Mouse (Mus musculus) brown adipose tissue, adult 24 weeks (tissue): ENCODE results near the gene Dgkz. TPM values are rescaled to one million over a fixed set of nuclear protein-coding genes. Genes with fewer than 3 reads are reported as not detected.

Source experiments
- H3K27ac ChIP-seq: fragments of 200-500 bp; replicated peaks from 2 replicates; pipeline ENCODE4 v1.5.1; 2012; ENCODE audit warnings: low read depth, mild to moderate bottlenecking, low read length
- H3K4me1 ChIP-seq: fragments of 200-500 bp; 2 replicates; pipeline ENCODE4 v1.6.1; 2012; ENCODE audit warnings: low read length, mixed read lengths; ENCODE audit not compliant: control insufficient read depth, insufficient read depth, insufficient read length
- H3K4me3 ChIP-seq: fragments of 200-500 bp; 2 replicates; pipeline ENCODE4 v1.5.1; 2012; ENCODE audit warnings: low read depth, mild to moderate bottlenecking, low read length, moderate library complexity; ENCODE audit not compliant: insufficient read depth
- polyA plus RNA-seq: library from polyadenylated mRNA; stranded (reverse); fragments of >200 nt; gene quantifications from 2 replicates; pipeline ENCODE4 v1.2.4, GENCODE M21; 2012; ENCODE audit not compliant: missing spikeins, insufficient read depth, insufficient read length

Dgkz gene
- polyA plus RNA-seq, 1 experiment: 8.1 TPM

DNA sequence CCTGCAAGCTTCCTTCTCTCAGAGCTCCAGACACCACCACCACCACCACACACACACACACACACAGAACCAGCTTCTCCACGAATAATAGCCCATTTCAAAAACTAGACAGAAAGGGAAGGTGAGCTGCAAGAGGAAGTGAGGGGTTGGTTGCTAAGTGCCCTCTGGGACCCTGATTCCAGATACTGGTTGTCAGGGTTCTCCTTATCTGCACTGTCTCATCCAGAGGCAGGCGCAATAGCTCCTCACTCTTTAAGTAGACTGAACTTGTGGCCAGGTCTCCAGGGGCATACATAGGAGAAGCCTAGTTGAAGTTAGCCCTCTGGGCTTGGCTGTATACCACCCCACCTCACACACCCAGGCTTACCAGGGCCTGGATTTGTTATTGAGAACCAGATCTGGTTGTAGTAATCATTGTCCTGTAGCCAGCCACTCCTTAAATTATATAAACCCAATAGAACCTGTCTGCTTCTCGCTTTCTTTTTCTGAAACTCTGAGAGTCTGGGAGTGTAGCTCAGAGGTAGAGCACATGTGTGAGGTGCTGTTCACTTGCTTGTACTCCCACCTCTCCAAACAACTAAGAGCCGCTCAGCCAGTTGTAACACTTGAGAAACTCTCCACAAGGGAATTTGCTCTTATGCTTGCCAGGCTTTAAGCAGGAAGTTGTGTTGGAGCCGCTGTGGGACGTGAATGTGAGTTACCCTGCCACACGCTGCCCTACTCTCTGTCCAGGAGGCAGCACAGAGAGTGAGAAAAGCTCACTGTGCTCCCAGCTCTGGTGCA lies 62.1 kb downstream of the Dgkz start:
- Histone ChIP-seq H3K4me1 (no peaks in the 10 kb centered on the region), H3K4me3 (no peak overlapping the region)

DNA sequence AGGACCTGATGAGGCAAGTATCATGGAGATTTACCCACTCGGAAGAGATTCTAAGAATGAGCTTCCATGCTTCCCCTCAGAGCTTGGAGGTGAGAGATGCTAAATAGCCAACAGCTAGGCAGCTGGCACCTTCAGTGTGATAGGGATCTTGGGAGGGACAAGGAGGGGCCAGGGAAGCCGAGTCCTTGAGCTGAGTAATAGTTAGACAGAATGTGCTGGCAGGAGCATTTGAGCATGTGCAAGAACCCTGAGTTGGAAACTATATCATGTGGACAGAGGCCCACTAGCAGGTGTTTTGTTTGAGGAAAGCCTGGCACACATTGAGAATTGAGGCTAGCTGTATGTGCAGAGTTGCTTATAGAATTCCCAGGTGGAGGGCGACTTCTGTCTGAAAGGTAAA lies 63.0 kb downstream of the Dgkz start:
- H3K4me3 ChIP-seq: no peak overlapping the region
- no peak overlapping the region for H3K27ac ChIP-seq
- no peaks in the 10 kb centered on the region for H3K4me1 ChIP-seq

More for the DNA sequence above, 62.1 kb downstream of the Dgkz start:
- H3K27ac ChIP-seq: no peak overlapping the region

DNA sequence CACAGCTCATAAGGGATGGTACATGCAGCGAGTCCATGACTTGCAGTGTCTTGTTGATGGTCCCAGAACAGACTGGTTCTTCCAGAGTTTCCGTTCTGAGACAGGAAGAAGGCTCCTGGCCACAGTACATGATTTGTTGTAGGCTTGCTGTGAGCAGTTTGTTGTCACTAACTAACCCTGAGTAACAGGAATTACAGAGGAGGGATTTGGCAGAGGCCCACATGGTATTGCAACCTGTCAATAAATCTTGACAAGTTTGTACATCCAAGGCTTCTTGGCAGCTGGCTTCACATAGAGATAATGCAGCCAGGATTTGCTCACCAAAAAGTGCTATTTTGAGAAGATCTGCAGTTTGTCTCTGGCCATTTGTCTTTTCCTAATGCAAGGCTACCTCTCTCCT lies 69.5 kb downstream of the Dgkz start:
- H3K4me1 ChIP-seq: no peaks in the 10 kb centered on the region
- no peak overlapping the region for H3K27ac ChIP-seq
- no peak overlapping the region for H3K4me3 ChIP-seq

DNA sequence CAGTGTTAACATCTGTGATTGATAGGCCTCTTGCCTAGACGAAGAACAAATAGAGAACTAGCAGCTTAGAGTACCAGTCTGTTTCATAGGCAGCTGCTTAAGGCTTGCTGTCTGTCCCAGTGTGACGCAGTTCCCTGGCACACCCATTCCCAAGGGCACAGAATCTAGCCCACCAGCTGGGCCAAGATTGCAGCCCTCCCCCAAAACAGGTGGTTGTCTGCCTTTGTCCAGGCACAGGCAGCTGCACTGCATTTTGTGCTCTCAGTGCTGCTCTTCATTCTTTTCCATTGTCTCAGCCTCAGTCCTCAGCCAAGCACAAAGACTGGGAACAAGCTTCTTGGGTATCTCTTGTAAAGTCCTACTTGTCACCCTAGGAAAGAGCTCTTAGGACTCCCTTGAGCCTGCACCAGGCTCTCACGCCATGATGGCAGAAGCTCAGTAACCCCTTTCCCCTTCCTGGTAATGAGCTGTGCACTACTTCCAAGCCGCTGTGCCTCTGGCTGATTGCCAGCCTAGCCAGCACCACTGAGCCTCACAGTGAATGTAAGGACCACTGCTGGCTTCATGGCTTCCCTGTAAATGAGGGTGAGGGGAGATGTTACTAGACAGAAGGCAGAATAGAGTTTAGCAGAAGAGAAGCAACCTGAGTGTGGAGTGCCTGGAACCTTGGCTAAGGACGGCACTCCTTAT lies 70.9 kb downstream of the Dgkz start:
- Histone ChIP-seq H3K27ac (no peak overlapping the region), H3K4me3 (no peak overlapping the region), H3K4me1 (no peaks in the 10 kb centered on the region)

DNA sequence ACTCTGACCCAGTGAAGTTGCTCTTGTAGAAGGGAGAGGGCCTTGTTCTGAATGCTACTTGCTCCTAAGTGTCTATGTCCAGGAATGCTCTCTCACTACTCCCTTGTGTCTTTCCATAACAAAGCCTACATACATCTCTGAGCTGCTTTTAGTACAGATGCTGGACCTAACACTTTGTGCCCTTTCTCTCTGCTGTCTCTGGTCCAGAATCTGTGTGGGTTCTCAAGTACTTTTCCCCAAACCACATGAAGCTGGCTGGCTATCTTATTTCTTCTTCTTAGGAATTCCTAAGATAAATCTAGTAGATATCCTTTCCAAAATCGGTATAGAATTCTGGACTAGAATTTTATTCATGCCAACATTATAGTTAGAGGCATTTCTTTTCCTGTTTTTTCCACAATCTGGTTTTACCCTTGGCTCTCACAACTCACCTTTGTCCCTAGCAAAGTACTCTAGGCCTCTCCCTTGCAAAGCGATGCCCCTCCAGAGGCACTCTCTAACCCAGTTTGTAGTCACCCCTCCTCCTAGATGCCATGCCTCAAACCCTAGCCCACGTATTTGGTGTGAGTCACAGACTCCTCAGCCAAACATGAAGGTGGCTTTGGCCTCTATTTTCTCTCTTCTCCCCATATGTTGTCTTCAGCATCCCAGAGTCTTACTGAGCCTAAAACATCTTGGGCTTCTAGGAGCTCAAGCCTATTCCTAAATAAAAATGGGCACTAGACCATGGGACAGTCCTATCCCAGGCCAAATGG lies 72.3 kb downstream of the Dgkz start:
- H3K4me3 ChIP-seq: no peak overlapping the region
- H3K4me1 ChIP-seq: no peaks in the 10 kb centered on the region
- H3K27ac ChIP-seq: no peak overlapping the region

DNA sequence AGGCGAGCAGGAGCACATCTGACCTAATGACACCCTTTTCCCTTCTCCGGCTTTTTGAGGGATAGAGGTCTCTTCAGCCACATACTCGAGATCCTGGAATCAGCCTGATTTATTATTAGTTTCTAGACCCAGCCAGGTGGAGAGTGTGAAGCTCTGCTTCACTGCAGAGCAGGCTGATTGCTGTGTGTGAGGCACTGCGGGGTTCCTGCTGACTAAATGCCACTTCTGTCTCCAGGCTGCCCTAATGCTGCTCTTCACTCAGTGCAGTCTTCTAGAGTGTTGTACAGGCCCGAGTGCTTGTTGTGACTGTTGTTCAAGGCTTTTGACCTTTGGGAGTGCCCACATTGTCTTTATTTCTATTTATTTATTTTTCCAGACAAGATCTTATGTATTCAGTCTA lies 73.3 kb downstream of the Dgkz start:
- Histone ChIP-seq H3K4me1 (no peaks in the 10 kb centered on the region), H3K27ac (no peak overlapping the region), H3K4me3 (no peak overlapping the region)

DNA sequence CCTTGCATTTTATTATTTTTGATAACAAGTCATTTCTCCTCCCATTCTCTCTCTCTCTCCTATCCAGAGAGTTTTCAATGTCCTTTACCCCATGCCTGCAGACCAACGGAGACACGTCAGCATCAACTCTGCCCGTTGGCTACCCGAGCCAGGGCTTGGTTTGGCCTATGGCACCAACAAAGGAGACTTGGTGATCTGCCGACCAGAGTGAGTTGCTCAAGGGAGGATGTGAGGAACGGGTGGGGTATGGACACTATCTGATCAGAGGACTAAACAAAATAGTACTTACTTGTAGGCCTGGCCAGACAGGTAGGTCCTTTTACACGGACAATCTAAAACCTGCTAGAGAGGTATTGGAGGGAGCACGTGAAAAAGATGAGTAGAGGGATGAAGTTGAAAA lies 75.2 kb downstream of the Dgkz start:
- no peak overlapping the region for H3K27ac ChIP-seq
- no peaks in the 10 kb centered on the region for H3K4me1 ChIP-seq

DNA sequence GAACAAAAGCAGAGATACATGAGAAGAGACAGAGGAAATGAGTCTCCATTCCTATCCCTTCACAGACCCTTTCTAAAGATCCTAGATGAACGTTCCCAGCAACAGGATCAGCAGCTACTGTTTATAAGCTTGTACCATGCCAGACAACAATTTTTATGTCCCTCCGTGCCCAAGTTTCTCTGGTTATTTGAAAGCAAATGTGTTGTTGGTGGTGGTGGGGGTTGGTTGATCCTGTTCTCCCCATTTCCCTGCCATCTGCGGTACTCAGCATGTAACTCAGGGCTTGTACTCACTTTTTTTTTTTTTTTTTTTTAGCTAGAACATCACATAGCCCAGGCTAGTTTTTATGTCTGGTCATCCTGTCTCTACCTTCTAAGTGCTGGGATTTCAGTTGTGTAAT lies 76.5 kb downstream of the Dgkz start:
- Histone ChIP-seq H3K27ac (no peak overlapping the region), H3K4me1 (no peaks in the 10 kb centered on the region), H3K4me3 (no peak overlapping the region)

More for the DNA sequence above, 75.2 kb downstream of the Dgkz start:
- no peak overlapping the region for H3K4me3 ChIP-seq

DNA sequence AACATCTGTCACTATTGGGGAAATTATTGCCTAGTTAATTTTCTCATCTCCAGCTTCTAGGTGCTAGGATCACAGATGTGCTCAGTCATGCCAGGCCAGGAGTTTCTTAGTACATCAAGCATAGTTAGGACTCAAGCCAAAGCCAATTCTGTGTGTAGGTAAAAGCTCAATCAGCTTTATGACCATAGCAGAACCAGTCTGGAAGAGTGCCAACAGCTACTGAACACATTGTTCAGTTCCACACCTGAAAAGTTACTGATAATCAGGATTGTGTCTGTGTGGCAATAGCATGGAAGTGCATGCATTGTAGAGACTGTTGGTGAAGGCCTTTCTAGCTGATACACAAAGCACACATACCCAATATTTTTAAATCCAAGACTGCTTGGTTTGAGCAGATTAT lies 77.7 kb downstream of the Dgkz start:
- Histone ChIP-seq H3K4me1 (no peaks in the 10 kb centered on the region), H3K4me3 (no peak overlapping the region), H3K27ac (no peak overlapping the region)

DNA sequence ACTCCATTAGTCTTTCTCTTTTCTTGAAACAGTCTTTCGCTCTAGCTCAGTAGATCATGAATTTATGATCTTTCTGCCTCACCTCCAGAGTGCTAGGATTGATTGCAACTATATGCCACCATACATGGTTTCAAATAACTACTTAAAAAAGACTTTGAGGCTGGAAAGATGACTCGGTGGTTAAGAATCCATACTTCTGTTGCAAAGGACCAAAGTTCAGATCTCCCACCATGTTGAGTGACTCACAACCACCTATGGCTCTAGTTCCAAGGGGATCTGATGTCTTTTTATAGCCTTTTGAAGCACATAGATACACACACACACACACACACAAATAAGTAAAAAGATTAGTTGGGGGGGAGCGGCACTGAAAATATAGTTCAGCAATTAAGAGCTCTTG lies 80.3 kb downstream of the Dgkz start:
- Histone ChIP-seq H3K4me1 (no peaks in the 10 kb centered on the region), H3K4me3 (no peak overlapping the region), H3K27ac (no peak overlapping the region)

DNA sequence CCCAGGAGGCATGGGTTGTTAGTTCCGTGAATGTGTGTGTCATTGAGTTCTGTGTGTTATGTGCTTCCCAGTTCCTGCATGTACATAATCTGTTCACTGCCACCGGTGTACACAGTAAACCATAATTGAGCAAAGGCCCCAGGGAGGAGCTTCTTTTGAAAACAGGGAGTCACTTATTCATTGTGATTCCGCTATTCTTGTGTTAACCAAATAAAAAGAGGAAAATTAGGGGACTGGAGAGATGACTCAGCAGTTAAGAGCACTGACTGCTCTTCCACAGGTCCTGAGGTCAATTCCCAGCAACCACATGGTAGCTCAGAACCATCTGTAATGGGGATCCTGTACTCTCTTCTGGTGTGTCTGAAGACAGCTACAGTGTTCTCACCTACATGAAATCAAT lies 80.9 kb downstream of the Dgkz start:
- H3K4me1 ChIP-seq: no peaks in the 10 kb centered on the region
- H3K4me3 ChIP-seq: no peak overlapping the region
- H3K27ac ChIP-seq: no peak overlapping the region

DNA sequence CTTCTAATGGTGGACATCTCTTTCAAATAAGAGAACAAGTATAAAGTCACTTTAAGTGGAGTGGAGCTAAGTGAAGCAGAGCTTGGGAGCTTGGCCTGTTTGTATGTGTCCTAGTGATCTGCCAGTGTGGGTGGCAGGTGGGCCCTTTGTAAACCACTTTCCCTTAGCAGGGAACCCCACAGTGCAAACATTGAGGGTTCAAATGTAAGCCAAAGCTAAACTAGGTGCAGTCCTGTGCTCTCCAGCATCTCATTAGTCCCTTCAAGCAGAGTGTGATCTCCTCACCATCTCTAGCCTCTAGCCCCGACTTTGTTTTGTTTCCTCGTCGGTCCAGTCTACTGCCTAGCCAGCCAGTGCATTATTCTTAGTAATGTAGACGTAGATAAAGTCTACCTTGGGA lies 91.0 kb downstream of the Dgkz start:
- no peaks in the 10 kb centered on the region for H3K4me1 ChIP-seq
- no peak overlapping the region for H3K27ac ChIP-seq
- no peak overlapping the region for H3K4me3 ChIP-seq

DNA sequence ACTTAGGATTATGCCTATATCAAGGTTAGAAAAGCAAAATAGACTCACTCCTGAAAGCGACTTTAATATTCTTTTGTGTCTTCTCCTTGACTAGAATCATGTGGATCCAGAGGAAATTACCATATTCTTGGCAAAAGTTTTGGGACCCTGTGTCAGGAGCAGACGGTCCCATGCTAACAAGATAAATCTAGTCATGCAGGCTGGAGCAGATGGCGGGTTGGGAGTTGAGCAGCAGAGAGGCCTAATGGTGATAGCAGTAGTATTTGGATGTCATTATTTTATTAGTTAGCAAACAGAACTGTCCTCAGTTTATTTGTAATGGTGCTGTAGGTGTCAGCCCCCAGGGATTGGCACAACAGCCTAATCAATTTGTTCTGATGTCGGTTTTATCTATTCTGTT lies 91.7 kb downstream of the Dgkz start:
- H3K4me1 ChIP-seq: no peaks in the 10 kb centered on the region
- H3K4me3 ChIP-seq: no peak overlapping the region
- H3K27ac ChIP-seq: no peak overlapping the region
